8 mouse cellular contexts compared by ENCODE assay signal in genomic region chr9:50670690-50671089, GRCm38 (mm10). TPM values are rescaled to one million over a fixed set of nuclear protein-coding genes. Genes with fewer than 3 reads are reported as not detected.
DNase-seq lines count a peak whose midpoint lies in the region; ATAC-seq and TF ChIP-seq lines count a peak whose summit lies in the region.

No protein-coding gene starts in this region.

- no peak for TF ChIP-seq EP300 in lung, postnatal 0 days (IDR thresholded peaks at IDR 0.05)

- no peak overlapping the region for H3K4me2 ChIP-seq in forebrain, embryonic 14.5 days (ENCODE audit: low read length)
- H3K4me2 ChIP-seq in lung, postnatal 0 days (replicated peaks; ENCODE audit: low read depth, low read length) = no peak overlapping the region

- 36% methylated on average over 5 of the region's 5 CpGs for WGBS in forebrain, embryonic 14.5 days
- 24% methylated on average over 5 of the region's 5 CpGs for WGBS in kidney, adult 2 months
- WGBS in lung, postnatal 0 days = 32% methylated on average over 5 of the region's 5 CpGs

- no peak overlapping the region for H3K4me3 ChIP-seq in forebrain, embryonic 14.5 days (ENCODE audit: low read depth, low read length)
- H3K4me3 ChIP-seq in kidney, adult 2 months (ENCODE audit: insufficient read depth, low read depth, low read length) = no peak overlapping the region
- no peak overlapping the region for H3K4me3 ChIP-seq in lung, postnatal 0 days (ENCODE audit: low read depth, low read length)

- peak; percentile 41 for DNase-seq in urinary bladder, postnatal 25 days (ENCODE audit: low spot score)
- no peak for DNase-seq in urinary bladder, postnatal 4 days (ENCODE audit: low spot score in 2 of 2)
- peak; percentile 37 for DNase-seq in adrenal gland, adult 8-10 months
- peak; percentile 68 for DNase-seq in forebrain, embryonic 14.5 days (ENCODE audit: low spot score)
- peak; percentile 80 for DNase-seq in kidney, adult 2 months
- peak; percentile 77 for DNase-seq in lung, postnatal 0 days (ENCODE audit: low spot score)
- peak; percentile 68 for DNase-seq in retina, postnatal 1 day
- DNase-seq in yolk sac, embryonic 10.5 days (ENCODE audit: low spot score) = no peak

- no peaks in the 10 kb centered on the region for H3K27me3 ChIP-seq in forebrain, embryonic 14.5 days (replicated peaks; ENCODE audit: control insufficient read depth, insufficient read depth, low read length)
- no peaks in the 10 kb centered on the region for H3K27me3 ChIP-seq in kidney, adult 2 months (replicated peaks; ENCODE audit: control insufficient read depth, insufficient read depth, low read length)
- H3K27me3 ChIP-seq in lung, postnatal 0 days (replicated peaks; ENCODE audit: insufficient read depth, low read length) = no peaks in the 10 kb centered on the region

- no peak for TF ChIP-seq POLR2A in kidney, adult 2 months (IDR thresholded peaks at IDR 0.05; ENCODE audit: low read depth, low read length)

- H3K27ac ChIP-seq in forebrain, embryonic 14.5 days (ENCODE audit: low read depth, low read length) = no peak overlapping the region
- H3K27ac ChIP-seq in kidney, adult 2 months (ENCODE audit: insufficient read depth, low read depth, low read length) = no peak overlapping the region
- no peak overlapping the region for H3K27ac ChIP-seq in lung, postnatal 0 days (ENCODE audit: low read length)

- ATAC-seq in forebrain, embryonic 14.5 days = peak; percentile 77; the same call in 1 of the 2 replicates
- ATAC-seq in lung, postnatal 0 days = peak; percentile 77

- no peaks in the 10 kb centered on the region for H3K9me3 ChIP-seq in forebrain, embryonic 14.5 days (replicated peaks; ENCODE audit: control insufficient read depth, low read length)
- no peaks in the 10 kb centered on the region for H3K9me3 ChIP-seq in lung, postnatal 0 days (ENCODE audit: low read length)

- no peak overlapping the region for H3K9ac ChIP-seq in forebrain, embryonic 14.5 days (ENCODE audit: low read length)
- no peak overlapping the region for H3K9ac ChIP-seq in lung, postnatal 0 days (replicated peaks; ENCODE audit: low read depth)

- TF ChIP-seq CTCF in kidney, adult 2 months (conservative IDR thresholded peaks at IDR 0.05; ENCODE audit: insufficient read depth, insufficient read length, low read depth, low read length) = peak; percentile 86
- TF ChIP-seq CTCF in lung, postnatal 0 days (IDR thresholded peaks at IDR 0.05) = peak; percentile 84

- peaks cover 28% of the 10 kb centered on the region for H3K36me3 ChIP-seq in forebrain, embryonic 14.5 days (ENCODE audit: control insufficient read depth, insufficient read depth, low read length)
- no peaks in the 10 kb centered on the region for H3K36me3 ChIP-seq in kidney, adult 2 months (ENCODE audit: control insufficient read depth, insufficient read depth, low read length)
- H3K36me3 ChIP-seq in lung, postnatal 0 days (ENCODE audit: insufficient read depth, low read length) = no peaks in the 10 kb centered on the region

- no peaks in the 10 kb centered on the region for H3K4me1 ChIP-seq in forebrain, embryonic 14.5 days (ENCODE audit: control insufficient read depth, insufficient read depth, low read length)
- H3K4me1 ChIP-seq in kidney, adult 2 months (ENCODE audit: control insufficient read depth, insufficient read depth, low read length) = no peaks in the 10 kb centered on the region
- H3K4me1 ChIP-seq in lung, postnatal 0 days (ENCODE audit: insufficient read depth, low read depth, low read length) = no peaks in the 10 kb centered on the region

RNA-seq across cellular contexts. Expression of gene Dlat, which starts 11.1 kb away (rescaled TPM):
- total RNA-seq in adrenal gland, adult 8-10 months (2022) = 100 to 1,000 TPM in 2 of 4 experiments, 10 to 100 TPM in 2; 71.5 to 123 (median 102) TPM
- 50.9 and 55.0 TPM in 2 replicates for polyA plus RNA-seq in forebrain, embryonic 14.5 days (2014; fragmentation: Nextera tagmentation; extraction: Ambion mirVana)
- 60.8 and 70.8 TPM in 2 replicates for polyA plus RNA-seq in kidney, adult 2 months (2012; rRNA removed)
- polyA plus RNA-seq in lung, postnatal 0 days (2015; fragmentation: Nextera tagmentation; extraction: Ambion mirVana) = 27.2 and 30.0 TPM in 2 replicates

RNA-seq across cellular contexts. Expression of gene Nkapd1, which starts 53.4 kb away (rescaled TPM):
- 10 to 100 TPM; 16.8 to 24.3 (median 22.4) TPM for total RNA-seq in adrenal gland, adult 8-10 months (2022)
- polyA plus RNA-seq in forebrain, embryonic 14.5 days (2014; fragmentation: Nextera tagmentation; extraction: Ambion mirVana) = 18.3 and 22.0 TPM in 2 replicates
- polyA plus RNA-seq in kidney, adult 2 months (2012; rRNA removed) = 4.1 and 5.1 TPM in 2 replicates
- polyA plus RNA-seq in lung, postnatal 0 days (2015; fragmentation: Nextera tagmentation; extraction: Ambion mirVana) = 25.2 and 26.5 TPM in 2 replicates

RNA-seq across cellular contexts. Expression of gene Pih1d2, which starts 53.6 kb away (rescaled TPM):
- total RNA-seq in adrenal gland, adult 8-10 months (2022) = 1 to 10 TPM; 2.5 to 3.5 (median 3.0) TPM
- polyA plus RNA-seq in forebrain, embryonic 14.5 days (2014; fragmentation: Nextera tagmentation; extraction: Ambion mirVana) = 5.1 and 5.8 TPM in 2 replicates
- 2.1 and 2.7 TPM in 2 replicates for polyA plus RNA-seq in kidney, adult 2 months (2012; rRNA removed)
- polyA plus RNA-seq in lung, postnatal 0 days (2015; fragmentation: Nextera tagmentation; extraction: Ambion mirVana) = 14.5 and 16.6 TPM in 2 replicates

Comparison
In these comparisons a context has a peak if more than half of its experiments do, and no peak if none do; other contexts are left out.
1. DNase-seq: peak in urinary bladder, postnatal 25 days (single experiment), adrenal gland, adult 8-10 months (single experiment), forebrain, embryonic 14.5 days (single experiment), kidney, adult 2 months (single experiment), lung, postnatal 0 days (single experiment) and retina, postnatal 1 day (single experiment); none in urinary bladder, postnatal 4 days (0 of 2) and yolk sac, embryonic 10.5 days (single experiment).